Mouse (Mus musculus): ENCODE measurements around the gene Ccdc14.

- TF ChIP-seq POLR2A (IDR thresholded peaks at IDR 0.05; ENCODE audit: insufficient read length, low read depth): no peak
- TF ChIP-seq CEBPB (IDR thresholded peaks at IDR 0.05; ENCODE audit: insufficient read depth, poor library complexity, severe bottlenecking): no peak
- TF ChIP-seq MAX (IDR thresholded peaks at IDR 0.05; ENCODE audit: low read depth): no peak
These were observed 75.2 kb downstream of the Ccdc14 start for GRCm38 (mm10) chr16:34765666-34766065.
